Mouse (Mus musculus) C2C12 (cell line): ENCODE results near the gene Plpp7. TPM values are rescaled to one million over a fixed set of nuclear protein-coding genes. Genes with fewer than 3 reads are reported as not detected.
A peak's percentile ranks its signal among the peaks of the same experiment; 100 is the strongest.

Source experiments
- H3K27me3 ChIP-seq: one replicate; pipeline ENCODE4 v1.6.1; 2011; ENCODE audit not compliant: control insufficient read depth, insufficient read depth, insufficient read length
- H3K36me3 ChIP-seq: one replicate; pipeline ENCODE4 v1.6.1; 2011; ENCODE audit not compliant: control insufficient read depth, insufficient read depth
- H3K4me3 ChIP-seq: one replicate; pipeline ENCODE4 v1.5.1; 2011; ENCODE audit warnings: mild to moderate bottlenecking, control low read depth; ENCODE audit not compliant: poor library complexity, insufficient read depth, severe bottlenecking
- H3K79me2 ChIP-seq: one replicate; pipeline ENCODE4 v1.6.1; 2011; ENCODE audit not compliant: control insufficient read depth, insufficient read depth
- H3K79me3 ChIP-seq: one replicate; pipeline ENCODE4 v1.6.1; 2011; ENCODE audit warnings: low read depth, control low read depth
- H3ac ChIP-seq: one replicate; pipeline ENCODE3; 2011; ENCODE audit warnings: low read depth; ENCODE audit not compliant: control insufficient read depth, insufficient read length
- CEBPB ChIP-seq: IDR thresholded peaks from one replicate; pipeline ENCODE4 v1.6.1; 2011; ENCODE audit warnings: low read depth, mild to moderate bottlenecking, control low read depth, moderate library complexity
- CTCF ChIP-seq: IDR thresholded peaks from one replicate; pipeline ENCODE4 v1.5.1; 2011; ENCODE audit not compliant: control insufficient read depth, insufficient read depth, insufficient read length
- FOSL1 ChIP-seq: IDR thresholded peaks from one replicate; pipeline ENCODE4 v1.8.0; 2011; ENCODE audit warnings: mild to moderate bottlenecking, low read length; ENCODE audit not compliant: poor library complexity, insufficient read depth, severe bottlenecking
- MAX ChIP-seq: IDR thresholded peaks from one replicate; pipeline ENCODE4 v1.6.1; 2011; ENCODE audit warnings: mild to moderate bottlenecking, control low read depth
- MYOD1 ChIP-seq: IDR thresholded peaks from one replicate; pipeline ENCODE4 v1.6.1; 2011; ENCODE audit warnings: low read depth; ENCODE audit not compliant: control insufficient read depth, insufficient read length
- MYOG ChIP-seq: IDR thresholded peaks from one replicate; pipeline ENCODE4 v1.6.1; 2011; ENCODE audit not compliant: control insufficient read depth, insufficient read length; ENCODE audit errors: extremely low read depth
- USF1 ChIP-seq: IDR thresholded peaks from one replicate; pipeline ENCODE4 v1.6.1; 2011; ENCODE audit warnings: low read depth, mild to moderate bottlenecking, control low read depth, moderate library complexity
- polyA plus RNA-seq: library from polyadenylated mRNA; unstranded; fragments of >200 nt; fragmentation: generic; extraction: Trizol; gene quantifications from one replicate; pipeline ENCODE4 v1.2.1, GENCODE M21; 2012; ENCODE audit warnings: missing spikeins

The Plpp7 gene
- polyA plus RNA-seq, 1 experiment, result 0.47 TPM

DNA sequence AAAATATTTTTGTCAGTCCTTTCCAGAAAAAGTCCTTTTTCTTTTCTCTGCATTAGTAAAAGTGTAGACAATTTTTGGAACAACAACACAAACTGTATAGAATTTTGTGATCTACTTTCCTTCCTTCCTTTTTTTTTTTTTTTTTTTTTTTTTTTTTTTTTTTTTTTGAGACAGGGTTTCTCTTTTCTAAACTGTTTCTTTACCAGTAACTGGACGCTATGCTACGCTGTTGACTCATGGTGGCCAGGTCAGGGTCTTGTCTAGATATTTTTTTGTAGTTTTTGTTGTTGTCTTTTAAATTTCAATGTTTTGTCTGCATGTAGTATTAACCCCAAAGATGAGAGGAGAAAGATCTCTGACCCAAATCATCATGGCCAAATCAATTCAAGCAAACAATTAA lies 26.5 kb downstream of the Plpp7 start:
- H3K79me2 ChIP-seq, result no peaks in the 10 kb centered on the region

DNA sequence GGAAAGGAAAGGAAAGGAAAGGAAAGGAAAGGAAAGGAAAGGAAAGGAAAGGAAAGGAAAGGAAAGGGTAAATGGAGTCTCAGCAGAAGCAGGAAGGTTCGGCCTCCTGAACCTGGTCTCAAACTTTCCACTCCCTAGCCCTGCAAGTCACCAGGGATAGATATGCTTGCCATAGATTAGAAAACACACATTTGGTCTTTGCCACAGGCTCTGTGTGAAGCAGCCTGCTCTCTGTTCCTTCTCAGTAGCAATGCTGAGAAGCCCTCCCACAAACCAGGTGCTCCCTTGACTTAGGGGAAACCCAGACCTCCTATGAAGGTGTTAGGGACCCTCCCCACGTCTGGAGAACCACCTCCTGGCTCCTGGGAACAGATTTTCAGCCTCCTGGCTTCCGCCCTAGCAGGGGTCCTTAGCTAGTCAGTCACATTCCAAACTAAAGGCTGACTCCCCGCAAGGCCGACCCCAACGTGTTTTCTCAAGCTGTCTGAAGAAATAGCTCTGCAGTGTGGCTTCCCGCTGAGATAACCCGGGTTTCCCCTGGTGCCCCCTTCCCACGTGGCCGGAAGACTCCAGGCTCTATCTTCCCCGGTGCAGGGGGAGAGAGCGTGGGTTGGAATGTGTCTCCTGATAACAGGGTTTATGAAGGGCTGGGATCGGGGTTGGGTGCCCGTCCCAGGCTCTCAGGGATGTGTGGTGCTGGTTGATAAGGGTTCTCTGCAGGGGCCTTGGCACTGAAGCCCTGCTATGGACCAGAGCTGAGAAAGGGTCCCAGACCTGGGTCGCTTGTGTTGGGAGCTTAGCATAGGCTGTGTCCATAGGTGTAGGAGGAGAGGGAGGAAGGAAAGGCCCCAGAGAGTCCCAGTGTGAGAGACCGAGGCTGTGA lies 32.6 kb downstream of the Plpp7 start:
- Histone ChIP-seq H3K79me3 (no peaks in the 10 kb centered on the region), H3ac (no peak overlapping the region), H3K4me3 (no peak overlapping the region), H3K36me3 (no peaks in the 10 kb centered on the region), H3K79me2 (no peaks in the 10 kb centered on the region), H3K27me3 (no peaks in the 10 kb centered on the region)
- TF ChIP-seq CEBPB (no peak), MYOG (no peak), CTCF (no peak), MYOD1 (no peak), FOSL1 (no peak), MAX (no peak), USF1 (no peak)

More for the DNA sequence above, 26.5 kb downstream of the Plpp7 start:
- Histone ChIP-seq H3K4me3 (no peak overlapping the region), H3K27me3 (no peaks in the 10 kb centered on the region), H3ac (no peak overlapping the region), H3K79me3 (no peaks in the 10 kb centered on the region), H3K36me3 (no peaks in the 10 kb centered on the region)
- TF ChIP-seq CEBPB (no peak), MYOG (no peak), MYOD1 (no peak), FOSL1 (no peak), MAX (no peak), CTCF (no peak), USF1 (no peak)

DNA sequence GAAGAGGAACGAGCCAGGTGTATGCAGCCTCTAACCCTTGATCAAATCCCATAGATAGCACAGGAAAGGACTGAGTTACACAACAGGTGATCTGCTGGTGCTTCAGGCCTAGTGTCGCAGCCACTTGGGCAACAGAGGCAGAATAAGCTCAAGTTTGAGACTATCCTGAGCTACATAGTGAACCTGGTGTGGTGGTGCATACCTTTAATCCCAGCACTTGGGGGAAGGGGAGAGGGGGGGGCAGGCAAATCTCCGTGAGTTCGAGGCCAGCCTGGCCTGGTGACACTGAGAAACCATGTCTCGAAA lies 33.2 kb downstream of the Plpp7 start:
- Histone ChIP-seq H3K79me3 (no peaks in the 10 kb centered on the region), H3ac (no peak overlapping the region)

DNA sequence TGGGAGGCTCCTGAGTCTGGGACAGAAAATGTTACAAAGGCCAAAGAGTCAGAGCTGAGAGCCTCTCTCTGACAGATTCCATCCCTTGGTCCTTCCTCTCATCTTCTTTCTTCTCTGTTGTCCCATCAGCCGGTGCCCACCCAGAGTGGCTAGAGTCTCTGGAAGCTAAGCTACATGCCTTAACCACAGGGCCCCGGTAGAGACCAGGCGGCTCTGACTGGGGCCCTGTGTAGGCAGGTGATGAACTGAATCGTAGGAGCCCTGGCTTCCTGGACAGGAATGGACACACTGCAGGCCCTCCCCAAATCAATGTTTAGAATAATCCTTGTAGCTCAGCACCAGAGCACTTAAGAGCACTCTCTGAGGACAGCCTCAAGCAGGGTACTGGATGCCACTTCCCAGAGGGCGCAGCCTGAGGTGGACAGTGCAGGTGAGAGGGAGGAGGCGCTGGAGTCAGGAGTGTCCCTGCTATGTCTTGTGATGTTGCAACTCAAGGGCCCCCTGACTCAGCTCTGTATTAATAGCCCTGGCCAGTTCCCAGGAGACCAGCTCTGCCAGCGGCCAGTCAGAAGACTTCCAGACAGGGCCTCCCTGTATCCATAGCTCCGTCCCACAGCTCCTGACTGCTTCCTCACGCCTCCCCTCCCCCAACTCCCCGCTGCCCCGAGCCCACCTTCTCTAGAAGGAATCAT lies 34.2 kb downstream of the Plpp7 start:
- Histone ChIP-seq H3K36me3 (no peaks in the 10 kb centered on the region), H3ac (no peak overlapping the region), H3K79me3 (no peaks in the 10 kb centered on the region), H3K79me2 (no peaks in the 10 kb centered on the region), H3K4me3 (no peak overlapping the region), H3K27me3 (no peaks in the 10 kb centered on the region)
- TF ChIP-seq CEBPB, result peak; percentile 85
- TF ChIP-seq MYOD1, result no peak

More for the DNA sequence above, 33.2 kb downstream of the Plpp7 start:
- H3K4me3 ChIP-seq, result no peak overlapping the region
- no peaks in the 10 kb centered on the region for H3K79me2 ChIP-seq
- no peaks in the 10 kb centered on the region for H3K27me3 ChIP-seq
- TF ChIP-seq USF1, result no peak
- TF ChIP-seq CTCF, result no peak
- TF ChIP-seq FOSL1, result no peak
- no peak for TF ChIP-seq MYOG
- TF ChIP-seq MYOD1, result no peak
- TF ChIP-seq MAX, result no peak
- no peak for TF ChIP-seq CEBPB
- H3K36me3 ChIP-seq, result no peaks in the 10 kb centered on the region

DNA sequence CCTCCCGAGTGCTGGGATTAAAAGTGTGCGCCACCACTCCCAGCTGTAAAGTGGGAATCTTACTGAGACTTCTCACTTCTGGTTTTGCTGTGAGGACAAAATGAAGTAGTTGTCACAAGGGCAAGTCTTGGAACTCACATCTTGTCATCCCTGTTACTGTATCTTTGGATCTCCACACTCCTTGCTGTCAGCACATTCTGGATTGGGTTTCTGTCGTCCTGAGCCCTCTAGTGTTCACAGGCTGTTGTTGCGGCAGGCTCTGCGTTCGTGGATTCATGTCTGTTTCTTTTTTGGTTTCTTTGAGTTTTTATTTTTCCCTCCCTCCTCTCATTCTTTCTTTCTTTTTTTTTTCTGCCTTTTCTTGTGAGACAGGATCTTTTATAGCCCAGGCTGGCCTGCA lies 35.1 kb downstream of the Plpp7 start:
- TF ChIP-seq CTCF, result peak; percentile 70
- TF ChIP-seq USF1, result no peak
- Histone ChIP-seq H3K27me3 (no peaks in the 10 kb centered on the region), H3K79me2 (no peaks in the 10 kb centered on the region), H3K4me3 (no peak overlapping the region), H3K36me3 (no peaks in the 10 kb centered on the region), H3K79me3 (no peaks in the 10 kb centered on the region), H3ac (no peak overlapping the region)

DNA sequence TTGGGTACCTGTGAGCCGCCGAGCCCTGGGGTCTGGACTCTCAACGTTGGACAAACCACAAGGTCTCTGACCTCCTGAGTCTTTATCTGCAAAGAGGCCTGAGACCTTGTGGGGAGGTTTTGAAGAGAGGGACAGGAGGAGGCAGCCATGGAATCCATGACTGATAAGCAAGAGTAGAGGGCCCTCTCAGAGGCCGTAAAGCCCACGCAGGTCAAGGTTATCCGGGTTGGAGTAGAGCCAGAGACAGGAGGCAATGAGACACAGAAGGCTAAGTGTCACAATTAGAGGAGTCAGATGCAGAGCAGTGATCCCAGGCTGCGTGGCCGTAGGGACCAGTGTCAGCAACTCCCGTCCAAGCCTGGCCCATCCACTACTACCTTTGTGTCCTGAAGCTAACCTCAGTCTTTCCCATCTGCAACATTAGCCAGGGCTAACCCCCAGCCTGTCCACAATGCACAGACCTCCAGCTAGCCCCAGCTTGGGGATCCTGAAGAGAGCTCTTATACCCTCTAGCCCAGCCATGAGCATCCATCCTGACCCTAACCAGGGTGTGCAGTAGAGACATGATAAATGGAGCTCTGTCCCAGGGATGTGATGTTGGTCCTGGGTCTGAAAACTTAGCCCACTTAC lies 36.0 kb downstream of the Plpp7 start:
- Histone ChIP-seq H3K4me3 (no peak overlapping the region), H3ac (no peak overlapping the region)
- TF ChIP-seq MAX, result no peak

More for the DNA sequence above, 36.0 kb downstream of the Plpp7 start:
- no peaks in the 10 kb centered on the region for H3K36me3 ChIP-seq
- no peaks in the 10 kb centered on the region for H3K79me3 ChIP-seq
- no peaks in the 10 kb centered on the region for H3K79me2 ChIP-seq
- no peaks in the 10 kb centered on the region for H3K27me3 ChIP-seq
